Mouse (Mus musculus) CH12F3 (cell line): ENCODE measurements around the gene Uba3.

Experiments used
- in situ Hi-C: fragments of 300-500 bp; cut with MboI; formaldehyde crosslinking; loops from 2 replicates; pipeline ENCODE4 v1.14.3; 2020; ENCODE audit warnings: low sequenced_read_pairs

Uba3 gene

DNA sequence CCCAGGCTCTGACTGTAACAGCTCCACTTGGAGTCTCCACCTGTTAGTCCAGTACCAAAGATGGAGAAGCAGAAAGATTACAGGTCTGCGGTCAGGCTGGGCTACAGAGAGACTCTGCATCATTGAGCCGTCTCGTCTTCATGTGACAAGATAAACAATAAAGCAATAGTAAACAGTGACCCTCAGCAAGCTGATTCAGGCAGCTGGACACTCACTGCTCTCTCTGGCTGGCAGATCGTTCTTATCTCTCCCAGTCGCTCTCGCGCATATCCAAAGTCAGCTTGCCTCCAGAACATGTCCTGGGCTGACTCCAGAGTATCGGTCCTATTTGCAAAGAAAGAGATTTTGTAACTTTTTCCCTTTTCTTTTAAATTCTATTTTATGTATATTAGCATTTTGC, 62.8 kb downstream of the Uba3 start:
- in situ Hi-C loops: no loop called here

DNA sequence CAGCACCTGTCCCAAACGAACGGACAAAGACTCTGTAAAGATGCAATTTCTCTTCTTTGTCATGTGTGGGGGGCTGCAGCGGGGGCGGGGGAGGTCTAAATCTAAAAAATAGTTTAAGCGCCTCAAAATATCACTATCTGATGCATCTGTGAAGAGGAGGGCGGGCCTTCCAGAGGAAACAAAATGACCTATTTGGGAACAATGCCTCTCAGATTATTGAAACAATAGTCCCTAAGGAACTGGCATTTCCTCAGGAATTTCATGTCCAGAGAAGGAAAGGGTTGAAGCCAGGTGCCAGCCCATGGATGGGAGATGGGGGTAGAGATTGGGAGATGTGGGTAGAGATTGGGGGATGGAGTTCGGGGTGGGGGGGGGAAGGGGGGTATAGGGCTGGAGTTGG, 63.6 kb downstream of the Uba3 start:
- in situ Hi-C loops: no loop called here
